Mouse (Mus musculus): ENCODE data around the gene Kat7. TPM values are rescaled to one million over a fixed set of nuclear protein-coding genes. Genes with fewer than 3 reads are reported as not detected.

The Kat7 gene
- polyA plus RNA-seq, 1 experiment from 2014 or later = 55.5 TPM

DNA sequence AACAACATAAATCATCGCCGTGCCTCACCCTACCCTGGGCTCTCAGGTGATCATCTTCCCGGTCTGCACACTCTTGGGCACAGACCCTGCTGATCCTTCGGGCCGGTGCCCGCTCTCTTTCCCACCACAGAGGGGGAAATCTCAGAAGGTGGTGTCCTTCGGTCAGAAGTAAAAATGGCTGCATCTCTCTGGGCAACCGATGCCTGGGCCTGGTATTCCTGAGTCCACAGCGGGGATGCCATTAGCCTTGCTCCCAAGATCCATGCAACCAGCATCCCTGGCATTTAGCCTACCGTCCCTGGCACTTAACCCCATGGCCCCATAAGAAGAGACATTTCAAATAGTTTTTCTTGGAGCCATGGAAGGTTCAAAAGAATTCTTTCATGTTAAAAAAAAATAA is 14.1 kb upstream of the Kat7 start:
- Histone ChIP-seq H3K4me1 (ENCODE audit: control insufficient read depth, insufficient read depth, low read length) (no peaks in the 10 kb centered on the region), H3K9ac (replicated peaks; ENCODE audit: low read depth, low read length) (no peak overlapping the region), H3K27me3 (ENCODE audit: control insufficient read depth, insufficient read depth, low read length) (no peaks in the 10 kb centered on the region; the same call in 1 of the 2 replicates), H3K36me3 (ENCODE audit: control insufficient read depth, insufficient read depth, low read length) (no peaks in the 10 kb centered on the region), H3K9me3 (ENCODE audit: control insufficient read depth, low read length) (no peaks in the 10 kb centered on the region), H3K4me2 (ENCODE audit: low read depth, low read length) (no peak overlapping the region), H3K27ac (ENCODE audit: low read depth, low read length) (no peak overlapping the region), H3K4me3 (ENCODE audit: low read depth, low read length) (no peak overlapping the region)
- no peak for ATAC-seq (ENCODE audit: low read depth)
- 42% methylated on average over 10 of the region's 10 CpGs for WGBS

DNA sequence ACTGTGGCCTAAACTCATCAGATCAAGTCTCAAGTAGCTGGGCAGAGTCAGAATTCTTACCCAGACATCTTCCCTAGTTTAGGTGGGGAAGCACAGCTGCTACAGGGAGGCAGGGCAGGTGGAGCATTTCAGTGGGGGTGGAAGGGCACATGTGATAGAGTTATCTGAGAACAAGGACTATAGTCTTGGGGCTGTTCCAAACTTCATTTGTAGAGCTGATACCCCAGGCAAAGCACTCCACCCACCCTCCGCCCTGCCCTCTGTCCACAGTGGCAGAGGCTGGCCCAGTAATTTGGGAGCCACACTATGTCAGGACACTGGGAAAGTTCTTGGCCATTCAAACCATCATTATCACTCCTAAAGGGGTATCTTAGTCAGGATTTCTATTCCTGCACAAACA is 10.0 kb upstream of the Kat7 start:
- H3K9me3 ChIP-seq (ENCODE audit: control insufficient read depth, low read length) = no peaks in the 10 kb centered on the region
- no peaks in the 10 kb centered on the region for H3K36me3 ChIP-seq (ENCODE audit: control insufficient read depth, insufficient read depth, low read length)
- no peak overlapping the region for H3K27ac ChIP-seq (ENCODE audit: low read depth, low read length)
- H3K27me3 ChIP-seq (ENCODE audit: control insufficient read depth, insufficient read depth, low read length) = no peaks in the 10 kb centered on the region; the same call in 1 of the 2 replicates
- no peak overlapping the region for H3K9ac ChIP-seq (replicated peaks; ENCODE audit: low read depth, low read length)
- no peak for ATAC-seq (ENCODE audit: low read depth)
- H3K4me1 ChIP-seq (ENCODE audit: control insufficient read depth, insufficient read depth, low read length) = no peaks in the 10 kb centered on the region
- 89% methylated on average over 1 of the region's 1 CpGs for WGBS
- no peak overlapping the region for H3K4me3 ChIP-seq (ENCODE audit: low read depth, low read length)
- no peak overlapping the region for H3K4me2 ChIP-seq (ENCODE audit: low read depth, low read length)

DNA sequence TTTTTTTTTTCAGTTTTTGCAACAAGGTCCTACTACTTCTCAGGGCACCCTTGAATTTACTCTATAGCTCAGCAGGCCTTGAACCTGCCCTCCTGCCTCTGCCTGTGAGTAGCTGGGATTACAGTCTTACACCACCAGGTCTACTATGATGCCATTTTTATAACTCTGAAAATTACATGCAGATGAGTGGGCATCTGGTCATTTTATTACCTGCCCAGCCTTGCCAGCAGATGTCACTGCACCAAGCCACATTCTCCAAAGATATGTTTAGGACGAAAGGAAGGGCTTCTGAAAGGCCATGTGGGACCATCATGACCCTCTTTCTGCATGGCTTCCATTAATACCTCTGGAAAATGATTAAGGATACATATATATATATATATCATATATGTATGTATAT is 9.5 kb upstream of the Kat7 start:
- H3K4me2 ChIP-seq (ENCODE audit: low read depth, low read length) = no peak overlapping the region
- H3K27ac ChIP-seq (ENCODE audit: low read depth, low read length) = no peak overlapping the region
- no peaks in the 10 kb centered on the region for H3K4me1 ChIP-seq (ENCODE audit: control insufficient read depth, insufficient read depth, low read length)
- H3K9me3 ChIP-seq (ENCODE audit: control insufficient read depth, low read length) = no peaks in the 10 kb centered on the region
- WGBS = 55% methylated on average over 1 of the region's 1 CpGs
- H3K36me3 ChIP-seq (ENCODE audit: control insufficient read depth, insufficient read depth, low read length) = no peaks in the 10 kb centered on the region
- H3K27me3 ChIP-seq (ENCODE audit: control insufficient read depth, insufficient read depth, low read length) = no peaks in the 10 kb centered on the region; the same call in 1 of the 2 replicates
- no peak for ATAC-seq (ENCODE audit: low read depth)
- no peak overlapping the region for H3K9ac ChIP-seq (replicated peaks; ENCODE audit: low read depth, low read length)
- no peak overlapping the region for H3K4me3 ChIP-seq (ENCODE audit: low read depth, low read length)

DNA sequence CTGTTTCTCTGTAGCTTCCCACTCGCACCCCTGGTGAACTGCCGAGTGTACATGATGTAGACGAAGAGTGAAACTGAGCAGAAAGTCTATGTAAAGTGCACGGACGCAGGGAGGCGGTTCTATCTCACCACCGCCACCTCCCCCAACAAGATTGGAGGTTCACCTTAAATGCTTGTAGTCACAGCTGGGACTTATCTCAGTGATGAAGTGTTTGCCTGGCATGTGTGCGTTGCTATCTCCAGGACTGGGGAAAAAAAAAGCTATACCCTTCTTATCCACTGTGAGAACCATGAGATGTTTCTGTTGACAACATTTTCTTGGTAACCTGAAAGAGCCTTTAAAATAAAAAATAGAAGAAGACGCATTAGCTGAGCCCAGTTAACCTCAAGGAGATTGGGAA is 8.1 kb upstream of the Kat7 start:
- Histone ChIP-seq H3K27ac (ENCODE audit: low read depth, low read length) (no peak overlapping the region), H3K4me1 (ENCODE audit: control insufficient read depth, insufficient read depth, low read length) (no peaks in the 10 kb centered on the region), H3K4me3 (ENCODE audit: low read depth, low read length) (no peak overlapping the region), H3K36me3 (ENCODE audit: control insufficient read depth, insufficient read depth, low read length) (no peaks in the 10 kb centered on the region), H3K9me3 (ENCODE audit: control insufficient read depth, low read length) (no peaks in the 10 kb centered on the region), H3K9ac (replicated peaks; ENCODE audit: low read depth, low read length) (no peak overlapping the region), H3K4me2 (ENCODE audit: low read depth, low read length) (no peak overlapping the region), H3K27me3 (ENCODE audit: control insufficient read depth, insufficient read depth, low read length) (no peaks in the 10 kb centered on the region)
- no peak for ATAC-seq (ENCODE audit: low read depth)
- 88% methylated on average over 9 of the region's 9 CpGs for WGBS

DNA sequence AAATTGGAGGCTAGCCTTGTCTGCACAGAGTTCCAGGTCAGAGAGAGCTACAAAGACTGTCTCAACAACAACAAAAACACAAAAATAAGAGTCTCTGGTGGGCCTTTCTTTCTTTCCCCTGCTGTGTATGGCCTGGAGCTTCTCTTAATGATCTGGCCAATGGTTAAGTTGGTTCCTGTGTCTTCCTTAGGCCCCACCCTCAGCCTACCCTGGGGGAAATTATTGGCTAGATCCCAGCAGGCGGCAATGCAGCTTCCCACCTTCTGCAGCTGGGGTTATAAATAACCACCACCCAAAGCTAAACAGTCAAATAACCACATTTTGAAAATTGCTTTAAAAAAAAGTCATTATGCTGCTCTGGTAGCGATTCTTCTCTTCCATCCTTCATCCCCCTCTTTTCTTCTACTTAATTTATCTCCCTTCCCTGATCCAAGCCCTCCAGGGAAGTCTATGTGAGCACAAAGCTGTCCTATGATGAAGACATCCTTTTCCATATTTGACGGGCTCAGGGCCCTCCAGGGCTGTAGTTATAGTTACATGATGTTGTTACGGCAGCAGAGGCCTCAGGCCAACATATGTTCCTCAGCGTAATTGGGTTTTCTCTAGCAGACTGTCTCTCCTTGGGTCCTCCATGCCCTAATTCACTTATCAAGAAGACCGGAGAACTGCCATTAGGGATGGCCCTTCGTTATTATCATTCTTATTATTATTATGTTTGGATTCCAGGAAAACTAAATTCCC is 5.3 kb upstream of the Kat7 start:
- Histone ChIP-seq H3K9ac (replicated peaks; ENCODE audit: low read depth, low read length) (no peak overlapping the region), H3K4me3 (ENCODE audit: low read depth, low read length) (no peak overlapping the region), H3K36me3 (ENCODE audit: control insufficient read depth, insufficient read depth, low read length) (no peaks in the 10 kb centered on the region), H3K4me1 (ENCODE audit: control insufficient read depth, insufficient read depth, low read length) (peaks cover 7% of the 10 kb centered on the region; the same call in 1 of the 2 replicates), H3K27ac (ENCODE audit: low read depth, low read length) (no peak overlapping the region), H3K4me2 (ENCODE audit: low read depth, low read length) (no peak overlapping the region), H3K27me3 (ENCODE audit: control insufficient read depth, insufficient read depth, low read length) (no peaks in the 10 kb centered on the region), H3K9me3 (ENCODE audit: control insufficient read depth, low read length) (no peaks in the 10 kb centered on the region)
- 59% methylated on average over 7 of the region's 7 CpGs for WGBS
- no peak for ATAC-seq (ENCODE audit: low read depth)

DNA sequence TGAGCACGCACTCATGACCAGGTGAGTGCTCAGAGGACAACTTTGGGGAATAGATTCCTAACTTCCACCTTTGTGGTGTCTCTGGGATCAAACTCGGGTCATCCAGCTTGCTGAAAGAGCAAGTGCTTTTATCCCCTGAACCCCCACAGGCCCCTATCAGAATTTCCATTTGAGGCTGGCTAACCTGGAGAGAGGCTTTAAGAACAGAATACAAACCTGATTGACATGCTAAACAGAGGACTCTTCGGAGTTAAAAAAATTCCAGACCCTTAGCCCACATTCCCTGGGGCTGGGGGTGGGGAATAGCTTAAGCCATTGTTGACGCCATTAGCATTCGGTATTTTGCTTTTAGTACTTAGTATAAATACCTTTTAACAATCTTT is 1.4 kb upstream of the Kat7 start:
- Histone ChIP-seq H3K9me3 (ENCODE audit: control insufficient read depth, low read length) (no peaks in the 10 kb centered on the region), H3K27ac (ENCODE audit: low read depth, low read length) (no peak overlapping the region), H3K4me3 (ENCODE audit: low read depth, low read length) (peak overlapping the region; percentile 72; the same call in 1 of the 2 replicates), H3K4me1 (ENCODE audit: control insufficient read depth, insufficient read depth, low read length) (peaks cover 7% of the 10 kb centered on the region; the same call in 1 of the 2 replicates), H3K9ac (replicated peaks; ENCODE audit: low read depth, low read length) (no peak overlapping the region), H3K4me2 (ENCODE audit: low read depth, low read length) (peak overlapping the region; percentile 70), H3K27me3 (ENCODE audit: control insufficient read depth, insufficient read depth, low read length) (no peaks in the 10 kb centered on the region), H3K36me3 (ENCODE audit: control insufficient read depth, insufficient read depth, low read length) (no peaks in the 10 kb centered on the region)
- no peak for ATAC-seq (ENCODE audit: low read depth)
- 29% methylated on average over 5 of the region's 5 CpGs for WGBS

DNA sequence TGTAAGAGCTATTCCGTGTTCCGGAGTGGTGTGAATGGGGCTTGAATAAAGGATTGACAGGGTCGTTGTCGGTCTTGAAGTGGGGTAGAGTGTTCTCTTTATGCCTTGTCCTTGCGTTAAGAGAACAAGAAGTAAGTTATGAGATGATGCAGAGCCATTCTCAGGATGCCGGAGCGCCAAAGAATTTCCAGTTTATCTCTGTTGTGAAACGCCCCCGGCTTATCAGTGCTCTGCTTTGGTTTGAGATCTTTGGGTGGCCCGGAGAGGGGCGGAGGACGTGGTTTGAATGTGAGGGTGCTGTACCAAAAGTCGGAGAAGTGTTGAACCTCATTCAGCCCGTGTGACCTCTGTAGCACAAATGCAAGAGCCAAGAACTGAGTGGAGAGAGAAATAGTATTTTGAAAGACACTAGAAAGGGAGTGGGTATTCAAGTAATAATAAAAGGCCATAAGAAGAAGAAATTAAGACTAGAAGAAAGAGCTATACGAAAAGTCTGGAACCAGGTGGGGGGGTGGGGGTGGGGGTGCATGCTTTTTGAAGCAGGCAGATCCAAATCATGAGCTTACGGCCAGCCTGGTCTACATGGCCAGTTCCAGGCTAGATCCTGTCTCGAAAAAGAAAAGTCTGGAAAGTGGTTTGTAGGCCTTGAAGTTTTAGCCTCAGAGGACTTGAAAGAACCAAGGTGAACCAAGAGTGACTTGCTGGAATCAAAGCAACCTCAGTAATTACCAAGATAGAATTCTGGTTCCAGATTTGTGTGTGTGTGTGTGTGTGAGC is 790 bp upstream of the Kat7 start:
- WGBS = 6% methylated on average over 17 of the region's 17 CpGs
- H3K4me3 ChIP-seq (ENCODE audit: low read depth, low read length) = peak overlapping the region; percentile 72
- peak; percentile 1; the same call in 1 of the 2 replicates for ATAC-seq (ENCODE audit: low read depth)
- H3K9ac ChIP-seq (replicated peaks; ENCODE audit: low read depth, low read length) = peak overlapping the region; percentile 55
- H3K4me1 ChIP-seq (ENCODE audit: control insufficient read depth, insufficient read depth, low read length) = peaks cover 7% of the 10 kb centered on the region; the same call in 1 of the 2 replicates
- H3K9me3 ChIP-seq (ENCODE audit: control insufficient read depth, low read length) = no peaks in the 10 kb centered on the region
- no peaks in the 10 kb centered on the region for H3K36me3 ChIP-seq (ENCODE audit: control insufficient read depth, insufficient read depth, low read length)
- no peaks in the 10 kb centered on the region for H3K27me3 ChIP-seq (ENCODE audit: control insufficient read depth, insufficient read depth, low read length)
- H3K4me2 ChIP-seq (ENCODE audit: low read depth, low read length) = peak overlapping the region; percentile 70
- peak overlapping the region; percentile 74 for H3K27ac ChIP-seq (ENCODE audit: low read depth, low read length)

DNA sequence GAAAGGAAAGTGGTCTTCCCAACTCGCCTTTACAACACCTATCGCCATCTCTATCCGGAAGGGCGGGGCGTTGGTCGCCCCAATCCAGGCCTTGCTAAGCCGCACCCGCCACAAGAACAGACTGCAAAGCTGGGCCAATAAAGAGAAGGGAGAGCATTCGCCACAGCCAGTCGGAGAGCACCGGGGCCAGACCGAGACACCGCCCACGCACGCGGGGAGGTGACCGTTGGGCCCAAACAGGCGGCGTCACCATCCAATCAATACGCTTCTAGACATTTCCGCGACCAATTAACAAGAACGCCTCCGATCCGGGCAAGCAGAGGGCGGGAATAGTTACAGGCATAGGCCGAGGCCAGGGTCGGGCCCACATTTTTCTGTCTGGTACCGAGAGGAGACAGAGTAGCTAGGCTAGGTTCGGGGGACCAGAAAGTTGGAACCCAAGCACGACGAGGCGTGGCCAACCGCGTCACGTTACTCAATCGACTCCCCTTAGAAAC is 488 bp downstream of the Kat7 start:
- Histone ChIP-seq H3K36me3 (ENCODE audit: control insufficient read depth, insufficient read depth, low read length) (no peaks in the 10 kb centered on the region), H3K9me3 (ENCODE audit: control insufficient read depth, low read length) (no peaks in the 10 kb centered on the region), H3K9ac (replicated peaks; ENCODE audit: low read depth, low read length) (peak overlapping the region; percentile 86), H3K4me1 (ENCODE audit: control insufficient read depth, insufficient read depth, low read length) (peaks cover 7% of the 10 kb centered on the region; the same call in 1 of the 2 replicates), H3K4me2 (ENCODE audit: low read depth, low read length) (peak overlapping the region; percentile 50), H3K27me3 (ENCODE audit: control insufficient read depth, insufficient read depth, low read length) (no peaks in the 10 kb centered on the region), H3K4me3 (ENCODE audit: low read depth, low read length) (peak overlapping the region; percentile 72), H3K27ac (ENCODE audit: low read depth, low read length) (peak overlapping the region; percentile 93)
- WGBS = 0% methylated on average over 37 of the region's 37 CpGs
- peak; percentile 95 for ATAC-seq (ENCODE audit: low read depth)

DNA sequence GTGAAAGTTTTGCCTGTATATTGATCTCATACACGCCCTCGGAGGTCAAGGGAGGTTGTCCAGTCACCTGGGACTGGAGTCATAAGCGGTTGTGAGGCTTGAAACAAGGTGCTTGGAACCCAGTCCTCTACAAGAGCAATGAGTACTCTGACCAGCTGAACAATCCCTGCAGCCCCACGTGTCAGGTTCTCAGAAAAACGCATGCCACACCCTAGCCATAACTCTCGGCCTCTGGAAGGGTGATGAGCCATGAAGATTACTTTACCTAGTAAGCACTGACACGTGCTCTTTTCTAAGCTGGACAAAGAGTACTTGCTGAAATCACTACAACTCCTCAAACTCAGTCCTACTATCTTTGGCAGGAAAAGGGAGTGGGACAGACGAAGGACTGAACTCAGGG is 2.5 kb downstream of the Kat7 start:
- Histone ChIP-seq H3K9ac (replicated peaks; ENCODE audit: low read depth, low read length) (no peak overlapping the region), H3K4me3 (ENCODE audit: low read depth, low read length) (no peak overlapping the region), H3K36me3 (ENCODE audit: control insufficient read depth, insufficient read depth, low read length) (peaks cover 4% of the 10 kb centered on the region), H3K4me2 (ENCODE audit: low read depth, low read length) (no peak overlapping the region), H3K27ac (ENCODE audit: low read depth, low read length) (no peak overlapping the region), H3K4me1 (ENCODE audit: control insufficient read depth, insufficient read depth, low read length) (peaks cover 7% of the 10 kb centered on the region; the same call in 1 of the 2 replicates), H3K27me3 (ENCODE audit: control insufficient read depth, insufficient read depth, low read length) (no peaks in the 10 kb centered on the region), H3K9me3 (ENCODE audit: control insufficient read depth, low read length) (no peaks in the 10 kb centered on the region)
- no peak for ATAC-seq (ENCODE audit: low read depth)
- WGBS = 83% methylated on average over 8 of the region's 8 CpGs
